7 mouse cellular contexts compared by ENCODE assay signal in genomic region chr7:19458072-19458486, GRCm38 (mm10). TPM values are rescaled to one million over a fixed set of nuclear protein-coding genes. Genes with fewer than 3 reads are reported as not detected.
A peak's percentile ranks its signal among the peaks of the same experiment; 100 is the strongest.
DNase-seq lines count a peak whose midpoint lies in the region; ATAC-seq and TF ChIP-seq lines count a peak whose summit lies in the region.

No protein-coding gene starts in this region.

- H3K27me3 ChIP-seq in limb, embryonic 11.5 days (ENCODE audit: control insufficient read depth, insufficient read depth, low read length) = no peaks in the 10 kb centered on the region
- H3K27me3 ChIP-seq in midbrain, embryonic 10.5 days (ENCODE audit: low read depth, poor library complexity, severe bottlenecking) = peaks cover 3% of the 10 kb centered on the region; the same call in 1 of the 2 replicates
- H3K27me3 ChIP-seq in small intestine, adult 2 months (ENCODE audit: control insufficient read depth, insufficient read depth, low read length) = no peaks in the 10 kb centered on the region

- intact Hi-C loops in heart, postnatal 36 days (cut with DNase I) = loop anchor here (5.0 kb wide), 1 partner anchor 104 kb away; the partner anchor contains the start of gene Ppp1r37

- H3K4me3 ChIP-seq in embryonic fibroblast, embryonic 13.5 days (ENCODE audit: insufficient read depth, low read length) = peak overlapping the region; percentile 96
- H3K4me3 ChIP-seq in limb, embryonic 11.5 days (ENCODE audit: low read depth, low read length) = peak overlapping the region; percentile 96
- peak overlapping the region; percentile 98 for H3K4me3 ChIP-seq in midbrain, embryonic 10.5 days
- H3K4me3 ChIP-seq in small intestine, adult 2 months (ENCODE audit: low read depth, low read length) = peak overlapping the region; percentile 99

- no peak for TF ChIP-seq POLR2A in embryonic fibroblast, embryonic 13.5 days (IDR thresholded peaks at IDR 0.05; ENCODE audit: low read depth, low read length)
- no peak; the same call in 1 of the 2 replicates for TF ChIP-seq POLR2A in small intestine, adult 2 months (IDR thresholded peaks at IDR 0.05; ENCODE audit: low read depth, low read length)

- no peak overlapping the region for H3K27ac ChIP-seq in embryonic fibroblast, embryonic 13.5 days (ENCODE audit: insufficient read depth, low read length)
- peak overlapping the region; percentile 72; the same call in 1 of the 2 replicates for H3K27ac ChIP-seq in limb, embryonic 11.5 days (replicated peaks; ENCODE audit: low read depth, low read length)
- peak overlapping the region; percentile 92 for H3K27ac ChIP-seq in midbrain, embryonic 10.5 days (replicated peaks)
- no peak overlapping the region for H3K27ac ChIP-seq in small intestine, adult 2 months (ENCODE audit: insufficient read depth, low read depth, low read length)

- under 1% methylated on average over 30 of the region's 31 CpGs for WGBS in limb, embryonic 11.5 days
- 0% methylated on average over 30 of the region's 31 CpGs for WGBS in midbrain, embryonic 10.5 days
- WGBS in small intestine, adult 2 months = 2% methylated on average over 30 of the region's 31 CpGs

- peak overlapping the region; percentile 82 for H3K9ac ChIP-seq in limb, embryonic 11.5 days (ENCODE audit: low read length)

- H3K4me1 ChIP-seq in embryonic fibroblast, embryonic 13.5 days (ENCODE audit: control insufficient read depth, insufficient read depth, low read length) = no peaks in the 10 kb centered on the region; the same call in 1 of the 2 replicates
- peaks cover 11% of the 10 kb centered on the region for H3K4me1 ChIP-seq in limb, embryonic 11.5 days (ENCODE audit: control insufficient read depth, insufficient read depth, low read length)
- peaks cover 40% of the 10 kb centered on the region for H3K4me1 ChIP-seq in midbrain, embryonic 10.5 days
- peaks cover 15% of the 10 kb centered on the region for H3K4me1 ChIP-seq in small intestine, adult 2 months (ENCODE audit: control insufficient read depth, insufficient read depth, insufficient read length, low read length)

- peak overlapping the region; percentile 97 for H3K4me2 ChIP-seq in limb, embryonic 11.5 days (ENCODE audit: low read depth, severe bottlenecking)

- peak; percentile 76 for DNase-seq in ES-CJ7 (ENCODE audit: low read depth, low spot score)
- DNase-seq in adrenal gland, postnatal 14 days = peak; percentile 85
- DNase-seq in heart, postnatal 36 days = peak; percentile 44 to 54
- DNase-seq in limb, embryonic 11.5 days (ENCODE audit: low spot score) = peak; percentile 82
- DNase-seq in midbrain, embryonic 10.5 days (ENCODE audit: low spot score) = peak; percentile 83

- TF ChIP-seq CTCF in embryonic fibroblast, embryonic 13.5 days (IDR thresholded peaks at IDR 0.05; ENCODE audit: borderline replicate concordance, insufficient read depth, low read length) = no peak
- TF ChIP-seq CTCF in small intestine, adult 2 months (IDR thresholded peaks at IDR 0.05; ENCODE audit: extremely low read depth, insufficient read length, insufficient replicate concordance, low read depth, low read length) = peak; percentile 22; the same call in 1 of the 2 replicates

- ATAC-seq in limb, embryonic 11.5 days (ENCODE audit: insufficient number of reproducible peaks, low FRiP score, low TSS enrichment, low read depth) = peak; percentile 38

- no peaks in the 10 kb centered on the region for H3K9me3 ChIP-seq in limb, embryonic 11.5 days (ENCODE audit: control insufficient read depth, low read length)
- no peaks in the 10 kb centered on the region for H3K9me3 ChIP-seq in midbrain, embryonic 10.5 days (replicated peaks)

- H3K36me3 ChIP-seq in limb, embryonic 11.5 days (ENCODE audit: control insufficient read depth, insufficient read depth, low read length) = peaks cover 2% of the 10 kb centered on the region; the same call in 1 of the 2 replicates
- peaks cover 37% of the 10 kb centered on the region for H3K36me3 ChIP-seq in midbrain, embryonic 10.5 days
- H3K36me3 ChIP-seq in small intestine, adult 2 months (ENCODE audit: control insufficient read depth, insufficient read depth, low read length) = no peaks in the 10 kb centered on the region

RNA-seq across cellular contexts. Expression of gene Mark4, which starts 0.5 kb away (rescaled TPM):
- total RNA-seq in adrenal gland, postnatal 14 days (2021) = 45.1 and 45.2 TPM in 2 replicates
- 27.4 and 29.1 TPM in 2 replicates for polyA plus RNA-seq in embryonic fibroblast, embryonic 13.5 days (2011; ENCODE audit: insufficient read length, low read depth, missing spikeins)
- 10 to 100 TPM; 25.7 to 27.2 TPM for total RNA-seq in heart, postnatal 36 days (2021)
- polyA plus RNA-seq in limb, embryonic 11.5 days (2014; fragmentation: Nextera tagmentation; extraction: Ambion mirVana) = 10.0 and 10.8 TPM in 2 replicates
- polyA plus RNA-seq in midbrain, embryonic 10.5 days (2016; fragmentation: Nextera tagmentation; extraction: Ambion mirVana) = 8.0 and 8.4 TPM in 2 replicates
- 11.6 and 27.4 TPM in 2 replicates for polyA plus RNA-seq in small intestine, adult 2 months (2012; rRNA removed)

RNA-seq across cellular contexts. Expression of gene Exoc3l2, which starts 5.1 kb away (rescaled TPM):
- 21.8 and 22.0 TPM in 2 replicates for total RNA-seq in adrenal gland, postnatal 14 days (2021)
- not detected in 2 replicates for polyA plus RNA-seq in embryonic fibroblast, embryonic 13.5 days (2011; ENCODE audit: insufficient read length, low read depth, missing spikeins)
- under 1 TPM; 0.78 to 0.84 TPM for total RNA-seq in heart, postnatal 36 days (2021)
- polyA plus RNA-seq in limb, embryonic 11.5 days (2014; fragmentation: Nextera tagmentation; extraction: Ambion mirVana) = 1.8 and 2.2 TPM in 2 replicates
- 0.75 and 0.81 TPM in 2 replicates for polyA plus RNA-seq in midbrain, embryonic 10.5 days (2016; fragmentation: Nextera tagmentation; extraction: Ambion mirVana)
- polyA plus RNA-seq in small intestine, adult 2 months (2012; rRNA removed) = 6.5 and 12.0 TPM in 2 replicates

RNA-seq across cellular contexts. Expression of gene Bloc1s3, which starts 50.1 kb away (rescaled TPM):
- 6.7 and 8.6 TPM in 2 replicates for total RNA-seq in adrenal gland, postnatal 14 days (2021)
- polyA plus RNA-seq in embryonic fibroblast, embryonic 13.5 days (2011; ENCODE audit: insufficient read length, low read depth, missing spikeins) = 5.9 and 6.1 TPM in 2 replicates
- total RNA-seq in heart, postnatal 36 days (2021) = 1 to 10 TPM; 2.3 to 2.5 TPM
- 2.3 and 2.7 TPM in 2 replicates for polyA plus RNA-seq in limb, embryonic 11.5 days (2014; fragmentation: Nextera tagmentation; extraction: Ambion mirVana)
- 2.3 and 2.4 TPM in 2 replicates for polyA plus RNA-seq in midbrain, embryonic 10.5 days (2016; fragmentation: Nextera tagmentation; extraction: Ambion mirVana)
- 11.9 and 24.9 TPM in 2 replicates for polyA plus RNA-seq in small intestine, adult 2 months (2012; rRNA removed)

RNA-seq across cellular contexts. Expression of gene Trappc6a, which starts 50.1 kb away (rescaled TPM):
- 69.4 and 71.2 TPM in 2 replicates for total RNA-seq in adrenal gland, postnatal 14 days (2021)
- 15.2 and 23.4 TPM in 2 replicates for polyA plus RNA-seq in embryonic fibroblast, embryonic 13.5 days (2011; ENCODE audit: insufficient read length, low read depth, missing spikeins)
- total RNA-seq in heart, postnatal 36 days (2021) = 10 to 100 TPM; 32.9 to 37.4 TPM
- 73.3 and 82.3 TPM in 2 replicates for polyA plus RNA-seq in limb, embryonic 11.5 days (2014; fragmentation: Nextera tagmentation; extraction: Ambion mirVana)
- polyA plus RNA-seq in midbrain, embryonic 10.5 days (2016; fragmentation: Nextera tagmentation; extraction: Ambion mirVana) = 65.2 and 68.2 TPM in 2 replicates
- 56.3 and 120 TPM in 2 replicates for polyA plus RNA-seq in small intestine, adult 2 months (2012; rRNA removed)

RNA-seq across cellular contexts. Expression of gene Ckm, which starts 53.5 kb away (rescaled TPM):
- total RNA-seq in adrenal gland, postnatal 14 days (2021) = 0.74 and 0.79 TPM in 2 replicates
- polyA plus RNA-seq in embryonic fibroblast, embryonic 13.5 days (2011; ENCODE audit: insufficient read length, low read depth, missing spikeins) = not detected in 2 replicates
- total RNA-seq in heart, postnatal 36 days (2021) = 1,000 to 10,000 TPM; 3,967 to 4,539 TPM
- 3.8 and 5.2 TPM in 2 replicates for polyA plus RNA-seq in limb, embryonic 11.5 days (2014; fragmentation: Nextera tagmentation; extraction: Ambion mirVana)
- polyA plus RNA-seq in midbrain, embryonic 10.5 days (2016; fragmentation: Nextera tagmentation; extraction: Ambion mirVana) = not detected in 2 replicates
- polyA plus RNA-seq in small intestine, adult 2 months (2012; rRNA removed) = 31.9 and 45.3 TPM in 2 replicates

Comparison
In these comparisons a context has a peak if more than half of its experiments do, and no peak if none do; other contexts are left out.
1. H3K27ac ChIP-seq: peak in limb, embryonic 11.5 days (single experiment) and midbrain, embryonic 10.5 days (single experiment); none in embryonic fibroblast, embryonic 13.5 days (single experiment) and small intestine, adult 2 months (single experiment).
2. Peak in every context shown above with its lines, with median percentiles within 50 percentile points of each other: DNase-seq and H3K4me3 ChIP-seq.